Mouse (Mus musculus) stomach, embryonic 16.5 days (tissue): ENCODE measurements around the gene Dgke. TPM values are rescaled to one million over a fixed set of nuclear protein-coding genes. Genes with fewer than 3 reads are reported as not detected.
"Not testable (repeated sequence)": the region's sequence is repeated elsewhere in the genome, so short reads cannot be mapped to it uniquely, and the experiment has no call there.

Source experiments
- ATAC-seq: fragments of 200-750 bp; cut with Nextera tagmentation; 2 replicates; pipeline ENCODE4 v1.8.0; 2017; ENCODE audit warnings: moderate number of reproducible peaks, moderate TSS enrichment; ENCODE audit not compliant: insufficient read depth, low FRiP score
- H3K27ac ChIP-seq: fragments of 300-500 bp; sonication (generic); 2 replicates; pipeline ENCODE4 v1.5.1; 2014; ENCODE audit warnings: low read length
- H3K27me3 ChIP-seq: fragments of 300-500 bp; sonication (generic); 2 replicates; pipeline ENCODE4 v1.6.1; 2014; ENCODE audit warnings: low read length, control low read depth, mixed read lengths; ENCODE audit not compliant: control insufficient read depth, insufficient read depth
- H3K36me3 ChIP-seq: fragments of 300-500 bp; sonication (generic); 2 replicates; pipeline ENCODE4 v1.6.1; 2014; ENCODE audit warnings: low read length; ENCODE audit not compliant: control insufficient read depth, insufficient read depth
- H3K4me1 ChIP-seq: fragments of 300-500 bp; sonication (generic); 2 replicates; pipeline ENCODE4 v1.6.1; 2014; ENCODE audit warnings: low read length, control low read depth, mixed read lengths; ENCODE audit not compliant: control insufficient read depth, insufficient read depth
- H3K4me2 ChIP-seq: fragments of 300-500 bp; sonication (generic); 2 replicates; pipeline ENCODE4 v1.6.1; 2014; ENCODE audit warnings: low read depth, low read length, mixed read lengths
- H3K4me3 ChIP-seq: fragments of 300-500 bp; sonication (generic); replicated peaks from 2 replicates; pipeline ENCODE4 v1.5.1; 2014; ENCODE audit warnings: mild to moderate bottlenecking, low read length
- H3K9ac ChIP-seq: fragments of 300-500 bp; sonication (generic); 2 replicates; pipeline ENCODE4 v1.6.1; 2014; ENCODE audit warnings: low read length
- H3K9me3 ChIP-seq: fragments of 300-500 bp; sonication (generic); replicated peaks from 2 replicates; pipeline ENCODE4 v1.6.1; 2016; ENCODE audit warnings: low read length, control low read depth; ENCODE audit not compliant: control insufficient read depth
- WGBS: fragments of 180-500 bp; shearing (Covaris S2); extraction: QIAGEN DNeasy Blood & Tissue Kit; methylation state at CpG from one replicate; pipeline ENCODE4 v1.1.7; 2014; 5-methylcytosine and 5-hydroxymethylcytosine counted together
- polyA plus RNA-seq: library from polyadenylated mRNA; unstranded; fragments of >200 nt; fragmentation: Nextera tagmentation; extraction: Ambion mirVana; gene quantifications from 2 replicates; pipeline ENCODE4 v1.2.1, GENCODE M21; 2015

Dgke gene
- polyA plus RNA-seq, 1 experiment from 2014 or later, result 3.6 TPM

- Histone ChIP-seq H3K27me3 (no peaks in the 10 kb centered on the region), H3K9ac (no peak overlapping the region), H3K4me3 (no peak overlapping the region), H3K4me1 (peaks cover 20% of the 10 kb centered on the region), H3K9me3 (no peaks in the 10 kb centered on the region), H3K27ac (no peak overlapping the region), H3K4me2 (peak overlapping the region; percentile 70), H3K36me3 (no peaks in the 10 kb centered on the region)
- WGBS, result 31% methylated on average over 3 of the region's 3 CpGs
- no peak for ATAC-seq
Measured at GRCm38 (mm10) chr11:88998406-88998805, 68.2 kb downstream of the Dgke start.

DNA sequence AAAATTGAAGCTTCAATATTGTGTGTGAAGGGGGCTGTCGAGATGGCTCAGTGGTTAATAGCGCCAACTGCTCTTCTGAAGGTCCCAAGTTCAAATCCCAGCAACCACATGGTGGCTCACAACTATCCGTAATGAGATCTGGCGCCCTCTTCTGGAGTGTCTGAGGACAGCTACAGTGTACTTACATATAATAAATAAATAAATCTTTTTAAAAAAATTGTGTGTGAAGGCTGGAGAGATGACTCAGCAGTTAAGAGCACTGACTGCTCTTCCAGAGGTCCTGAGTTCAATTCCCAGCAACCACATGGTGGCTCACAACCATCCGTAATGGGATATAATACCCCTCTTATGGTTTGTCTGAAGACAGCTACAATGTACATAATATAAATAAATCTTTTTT lies 69.3 kb downstream of the Dgke start:
- peaks cover 11% of the 10 kb centered on the region for H3K4me1 ChIP-seq
- H3K9ac ChIP-seq, H3K27me3 ChIP-seq, H3K9me3 ChIP-seq, H3K27ac ChIP-seq, ATAC-seq, H3K36me3 ChIP-seq, H3K4me2 ChIP-seq, H3K4me3 ChIP-seq: not testable (repeated sequence)
- 79% methylated on average over 5 of the region's 5 CpGs for WGBS

DNA sequence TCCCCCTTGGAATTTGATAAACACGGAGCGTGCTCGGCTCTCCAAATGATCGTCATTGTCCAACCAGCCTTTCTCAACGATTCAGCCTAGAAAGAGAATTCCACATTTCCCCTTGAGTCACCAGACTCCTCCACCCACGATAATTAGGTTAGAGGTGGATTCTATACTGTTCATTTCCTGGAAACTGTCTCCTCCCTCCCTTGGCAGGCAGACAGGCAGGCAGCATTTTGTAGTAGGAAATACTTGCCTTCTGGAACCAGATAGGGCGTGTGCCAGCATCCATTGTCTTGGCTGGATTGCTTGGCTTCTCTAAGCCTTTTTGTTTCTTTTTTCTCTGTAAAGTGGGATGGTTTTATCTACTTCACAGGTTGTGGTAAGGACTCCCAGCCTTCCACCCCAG lies 70.2 kb downstream of the Dgke start:
- Histone ChIP-seq H3K36me3 (no peaks in the 10 kb centered on the region), H3K4me2 (0 out of 2 replicates have a peak overlapping the region, but pooled peaks have one; percentile 7), H3K9me3 (no peaks in the 10 kb centered on the region), H3K27me3 (no peaks in the 10 kb centered on the region), H3K9ac (no peak overlapping the region), H3K27ac (peak overlapping the region; percentile 39), H3K4me1 (peaks cover 7% of the 10 kb centered on the region), H3K4me3 (no peak overlapping the region)
- no peak for ATAC-seq
- WGBS, result 45% methylated on average over 7 of the region's 7 CpGs

DNA sequence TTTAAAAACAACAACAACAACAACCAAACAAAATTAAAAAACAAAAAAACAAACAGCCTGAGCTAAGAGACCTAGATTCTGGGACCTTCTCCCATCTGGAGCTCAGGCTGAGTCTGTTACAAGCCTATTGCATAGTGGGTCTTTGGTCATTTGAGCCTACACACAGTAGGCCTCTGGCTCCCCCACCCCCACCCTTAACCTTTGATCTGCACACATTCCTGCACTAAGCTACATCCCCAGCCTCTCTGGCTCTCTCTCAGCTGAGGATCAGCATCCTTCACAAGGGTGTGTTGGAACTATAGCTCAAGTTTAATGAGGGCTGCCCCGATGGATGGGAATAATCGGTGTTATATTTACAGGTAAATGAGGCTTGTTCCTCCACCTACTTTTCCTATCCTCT lies 71.0 kb downstream of the Dgke start:
- H3K4me1 ChIP-seq, result peaks cover 4% of the 10 kb centered on the region; the same call in 1 of the 2 replicates
- no peaks in the 10 kb centered on the region for H3K9me3 ChIP-seq
- no peak for ATAC-seq
- H3K4me2 ChIP-seq, result no peak overlapping the region
- no peak overlapping the region for H3K4me3 ChIP-seq
- H3K9ac ChIP-seq, result no peak overlapping the region
- H3K27ac ChIP-seq, result no peak overlapping the region
- H3K36me3 ChIP-seq, result no peaks in the 10 kb centered on the region
- 82% methylated on average over 2 of the region's 2 CpGs for WGBS
- no peaks in the 10 kb centered on the region for H3K27me3 ChIP-seq

DNA sequence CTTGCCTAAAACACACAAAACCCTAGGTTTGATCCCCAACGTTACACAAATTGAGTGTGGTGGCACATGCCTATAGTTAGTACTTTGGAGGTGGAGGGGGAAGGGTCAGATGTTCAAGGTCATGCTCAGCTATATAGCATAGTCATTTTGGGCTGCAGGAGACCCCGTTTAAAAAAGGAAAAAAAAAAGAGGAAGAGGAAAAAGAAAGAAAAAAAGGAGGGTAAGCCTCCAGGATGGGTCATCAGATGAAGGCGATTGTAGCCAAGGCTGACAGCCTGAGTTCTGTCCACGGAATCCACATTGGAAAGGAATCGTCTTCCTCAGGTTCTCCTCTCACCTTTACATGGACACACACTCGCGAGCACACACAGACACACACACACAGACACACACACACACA lies 72.2 kb downstream of the Dgke start:
- no peaks in the 10 kb centered on the region for H3K9me3 ChIP-seq
- no peak overlapping the region for H3K4me3 ChIP-seq
- no peak overlapping the region for H3K9ac ChIP-seq
- no peak for ATAC-seq
- H3K4me1 ChIP-seq, result no peaks in the 10 kb centered on the region; the same call in 1 of the 2 replicates
- H3K27me3 ChIP-seq, result no peaks in the 10 kb centered on the region
- no peak overlapping the region for H3K27ac ChIP-seq
- no peak overlapping the region for H3K4me2 ChIP-seq
- H3K36me3 ChIP-seq, result no peaks in the 10 kb centered on the region
- WGBS, result 84% methylated on average over 7 of the region's 7 CpGs

- ATAC-seq, result no peak; the same call in 1 of the 2 replicates
- Histone ChIP-seq H3K4me1 (no peaks in the 10 kb centered on the region; the same call in 1 of the 2 replicates), H3K4me2 (no peak overlapping the region), H3K27me3 (no peaks in the 10 kb centered on the region), H3K36me3 (no peaks in the 10 kb centered on the region), H3K9me3 (no peaks in the 10 kb centered on the region), H3K9ac (no peak overlapping the region), H3K4me3 (no peak overlapping the region), H3K27ac (no peak overlapping the region)
- 21% methylated on average over 5 of the region's 5 CpGs for WGBS
Measured at GRCm38 (mm10) chr11:88993625-88994024, 73.0 kb downstream of the Dgke start.

GRCm38 (mm10) chr11:88993186-88993585 lies 73.5 kb downstream of the Dgke start:
- no peaks in the 10 kb centered on the region for H3K9me3 ChIP-seq
- H3K36me3 ChIP-seq, result no peaks in the 10 kb centered on the region
- no peaks in the 10 kb centered on the region for H3K27me3 ChIP-seq
- no peak overlapping the region for H3K4me3 ChIP-seq
- no peak overlapping the region for H3K4me2 ChIP-seq
- no peak overlapping the region for H3K27ac ChIP-seq
- H3K9ac ChIP-seq, result no peak overlapping the region
- H3K4me1 ChIP-seq, result no peaks in the 10 kb centered on the region; the same call in 1 of the 2 replicates
- ATAC-seq, result no peak
- 51% methylated on average over 7 of the region's 7 CpGs for WGBS

DNA sequence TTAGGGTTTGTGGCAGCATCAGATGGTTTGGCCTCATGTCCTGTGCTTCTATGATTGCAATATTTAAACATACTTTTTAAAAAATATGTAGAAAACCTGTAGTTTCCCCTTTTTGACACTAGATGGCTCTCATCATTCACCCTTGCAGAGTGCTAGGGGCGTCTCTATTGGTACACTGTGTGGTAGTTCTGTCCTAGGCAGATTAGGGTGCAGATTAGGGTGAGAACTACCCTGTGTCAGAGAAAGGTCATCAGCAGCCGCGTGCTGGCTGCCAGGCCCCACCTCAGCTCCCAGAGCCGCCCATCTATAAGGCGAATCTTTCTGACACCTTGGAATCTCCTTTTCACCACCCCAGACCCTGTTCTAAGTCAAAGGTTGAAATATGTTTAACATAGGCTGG lies 77.1 kb downstream of the Dgke start:
- H3K36me3 ChIP-seq, result no peaks in the 10 kb centered on the region
- no peaks in the 10 kb centered on the region for H3K4me1 ChIP-seq
- no peaks in the 10 kb centered on the region for H3K9me3 ChIP-seq
- H3K9ac ChIP-seq, result no peak overlapping the region
- 69% methylated on average over 5 of the region's 5 CpGs for WGBS
- no peaks in the 10 kb centered on the region for H3K27me3 ChIP-seq
- no peak for ATAC-seq
- no peak overlapping the region for H3K4me3 ChIP-seq
- H3K4me2 ChIP-seq, result no peak overlapping the region
- H3K27ac ChIP-seq, result no peak overlapping the region

DNA sequence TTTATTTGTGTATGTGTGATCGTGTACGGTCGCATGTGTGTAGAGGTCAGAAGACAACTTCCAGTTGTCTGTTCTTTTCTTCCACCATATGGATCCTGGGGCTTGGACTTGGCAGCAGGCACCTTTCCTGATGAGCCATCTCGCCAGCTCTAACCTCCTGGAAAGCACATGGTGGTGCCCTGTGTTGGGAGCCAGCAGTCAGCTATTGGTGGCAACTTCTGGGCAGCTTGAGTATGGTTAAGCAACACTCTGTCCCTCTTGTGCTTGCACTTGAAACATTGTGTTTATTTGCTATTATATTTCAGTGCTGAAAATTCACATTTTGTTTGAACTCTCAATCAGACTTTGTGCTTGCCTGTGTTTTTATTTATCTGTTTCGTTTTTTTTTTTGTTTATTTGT lies 77.7 kb downstream of the Dgke start:
- H3K27me3 ChIP-seq, result no peaks in the 10 kb centered on the region
- ATAC-seq, result no peak
- H3K4me1 ChIP-seq, result no peaks in the 10 kb centered on the region
- H3K4me3 ChIP-seq, result no peak overlapping the region
- no peak overlapping the region for H3K27ac ChIP-seq
- H3K9ac ChIP-seq, result no peak overlapping the region
- H3K4me2 ChIP-seq, result no peak overlapping the region
- no peaks in the 10 kb centered on the region for H3K36me3 ChIP-seq
- H3K9me3 ChIP-seq, result no peaks in the 10 kb centered on the region
- 74% methylated on average over 5 of the region's 5 CpGs for WGBS

DNA sequence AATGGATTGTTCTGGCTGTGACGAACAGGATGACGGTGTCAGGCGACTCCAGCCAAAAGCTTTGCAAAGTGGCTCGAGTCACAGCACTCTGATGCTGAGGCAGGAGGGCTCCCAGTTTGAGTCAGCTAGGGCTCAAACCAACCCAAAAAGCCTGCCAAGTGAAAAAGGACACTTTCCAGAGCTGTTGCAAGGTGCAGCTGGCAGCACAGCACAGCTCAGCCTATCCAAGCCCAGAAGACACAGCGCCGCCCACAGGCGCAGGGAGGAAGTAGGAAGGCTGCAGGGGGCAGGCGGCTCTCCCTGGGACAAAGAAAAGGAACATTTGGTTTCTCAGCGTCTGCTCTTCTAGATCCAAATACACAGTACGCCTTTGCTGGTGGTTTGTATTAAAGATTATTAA lies 80.0 kb downstream of the Dgke start:
- Histone ChIP-seq H3K4me3 (no peak overlapping the region), H3K36me3 (peaks cover 13% of the 10 kb centered on the region; the same call in 1 of the 2 replicates), H3K9ac (no peak overlapping the region), H3K4me2 (no peak overlapping the region), H3K27ac (no peak overlapping the region), H3K27me3 (no peaks in the 10 kb centered on the region), H3K9me3 (no peaks in the 10 kb centered on the region), H3K4me1 (no peaks in the 10 kb centered on the region)
- no peak for ATAC-seq
- WGBS, result 85% methylated on average over 10 of the region's 10 CpGs
